Mouse (Mus musculus): Measurements from ENCODE around the gene Dnah11.

- TF ChIP-seq CTCF (conservative IDR thresholded peaks at IDR 0.05; ENCODE audit: low read length) = no peak
- no peak for TF ChIP-seq POU5F1 (IDR thresholded peaks at IDR 0.05; ENCODE audit: borderline replicate concordance, low read length)
Measured at GRCm38 (mm10) chr12:118186881-118187489, 11.9 kb downstream of the Dnah11 start.

Measured in E14TG2a.4 (cell line).